Mouse (Mus musculus): ENCODE data around the gene Lamc2.

Gene Lamc2

DNA sequence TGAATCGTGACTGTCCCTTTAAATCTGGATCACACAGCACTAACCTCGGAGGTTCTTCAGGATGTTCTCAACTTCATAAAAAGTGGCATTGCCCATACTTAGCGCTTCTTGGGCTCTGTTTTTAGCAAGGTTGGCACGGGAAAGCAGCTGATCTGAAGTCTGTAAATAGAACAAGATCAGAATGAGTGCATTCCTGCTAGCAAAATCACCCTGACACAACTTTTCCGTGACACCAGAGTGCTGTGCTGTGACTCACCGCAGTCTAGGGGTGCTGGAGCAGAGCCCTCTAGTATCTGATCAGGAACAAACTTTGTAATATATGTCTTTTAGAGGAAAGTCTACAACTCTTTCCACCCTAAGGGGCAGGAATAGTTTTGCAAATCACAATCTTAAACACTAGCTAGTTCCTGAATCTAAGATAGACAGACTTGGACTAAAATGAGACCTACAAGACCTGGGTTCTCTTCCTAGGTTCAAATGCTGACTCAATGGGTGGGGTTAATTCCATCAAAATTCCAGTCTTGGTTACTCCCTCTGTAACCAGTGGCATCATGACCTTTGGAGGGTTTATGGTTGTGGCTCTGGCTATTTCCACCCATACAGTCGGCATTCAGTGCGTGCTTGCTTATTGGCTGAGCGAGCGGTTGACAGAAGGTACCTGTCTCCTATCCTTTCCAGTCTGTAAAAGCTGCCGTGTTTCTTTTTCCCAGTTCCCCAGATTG is 56.1 kb downstream of the Lamc2 start:
- DNase-seq (ENCODE audit: low read depth, low spot score), result peak; percentile 97

DNA sequence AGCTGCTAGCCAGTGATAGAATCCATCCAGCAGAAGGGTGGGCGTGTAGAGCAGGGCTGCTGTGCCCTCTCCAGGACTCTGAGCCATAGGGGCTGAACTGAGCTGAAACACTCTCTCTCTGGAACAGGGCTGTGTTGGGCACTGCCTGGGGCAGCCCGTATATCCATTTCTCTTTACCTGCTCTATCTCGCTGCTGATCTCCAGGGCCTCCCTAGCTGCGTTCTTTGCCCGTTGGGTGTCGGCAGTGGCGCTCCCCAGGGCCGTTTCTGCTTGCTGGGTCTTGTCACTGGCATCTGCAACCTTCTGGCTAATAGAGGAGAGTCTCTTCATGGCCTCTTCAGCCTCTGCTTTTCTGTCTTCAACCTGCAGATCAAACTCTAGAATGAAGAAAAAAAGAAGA is 57.5 kb downstream of the Lamc2 start:
- DNase-seq (ENCODE audit: low read depth, low spot score), result no peak

GRCm38 (mm10) chr1:153127622-153128021 is 58.6 kb downstream of the Lamc2 start:
- DNase-seq (ENCODE audit: low read depth, low spot score), result no peak

DNA sequence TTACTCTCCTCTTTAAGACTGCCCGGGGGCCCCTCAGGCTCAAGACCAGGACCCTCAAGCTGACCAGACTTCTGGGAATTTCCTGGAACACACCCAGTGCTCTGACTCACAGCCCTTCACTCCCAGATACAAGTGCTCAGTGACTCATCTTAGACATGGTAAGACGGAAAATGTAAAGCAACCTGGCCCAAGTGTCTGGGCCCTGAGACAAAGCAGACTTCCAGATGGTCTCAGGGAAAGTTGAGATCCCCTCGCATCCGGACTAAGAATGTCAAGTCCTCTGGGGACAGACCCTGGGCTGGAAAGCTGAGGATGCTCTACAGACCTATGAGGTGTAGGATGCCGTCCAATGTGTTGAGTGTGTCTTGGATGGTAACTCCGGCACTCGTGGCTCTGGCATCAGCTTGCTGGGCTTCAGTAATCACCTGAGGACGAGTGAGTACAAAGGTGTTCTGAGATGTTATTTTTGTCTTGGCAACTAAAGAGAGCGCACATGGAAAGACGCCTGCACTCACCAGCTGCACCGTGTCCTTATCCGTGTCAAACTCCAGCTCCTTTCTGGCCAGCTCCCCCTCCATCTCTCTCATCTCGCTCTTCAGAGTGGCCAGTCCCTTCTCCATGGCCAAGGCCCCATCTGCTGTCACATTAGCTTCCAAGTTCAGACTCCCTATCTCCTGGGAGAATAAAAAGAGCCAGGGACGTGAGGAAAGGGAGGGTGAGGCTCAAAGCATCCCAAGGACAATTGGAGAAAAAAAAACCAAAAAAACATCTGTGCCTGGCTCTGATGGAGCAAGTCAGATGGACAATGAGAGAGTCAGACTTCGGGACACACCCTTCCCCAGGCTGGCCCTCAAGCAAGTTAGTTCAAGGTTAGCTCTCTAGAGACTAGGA is 59.5 kb downstream of the Lamc2 start:
- DNase-seq (ENCODE audit: low read depth, low spot score), result peak; percentile 95

DNA sequence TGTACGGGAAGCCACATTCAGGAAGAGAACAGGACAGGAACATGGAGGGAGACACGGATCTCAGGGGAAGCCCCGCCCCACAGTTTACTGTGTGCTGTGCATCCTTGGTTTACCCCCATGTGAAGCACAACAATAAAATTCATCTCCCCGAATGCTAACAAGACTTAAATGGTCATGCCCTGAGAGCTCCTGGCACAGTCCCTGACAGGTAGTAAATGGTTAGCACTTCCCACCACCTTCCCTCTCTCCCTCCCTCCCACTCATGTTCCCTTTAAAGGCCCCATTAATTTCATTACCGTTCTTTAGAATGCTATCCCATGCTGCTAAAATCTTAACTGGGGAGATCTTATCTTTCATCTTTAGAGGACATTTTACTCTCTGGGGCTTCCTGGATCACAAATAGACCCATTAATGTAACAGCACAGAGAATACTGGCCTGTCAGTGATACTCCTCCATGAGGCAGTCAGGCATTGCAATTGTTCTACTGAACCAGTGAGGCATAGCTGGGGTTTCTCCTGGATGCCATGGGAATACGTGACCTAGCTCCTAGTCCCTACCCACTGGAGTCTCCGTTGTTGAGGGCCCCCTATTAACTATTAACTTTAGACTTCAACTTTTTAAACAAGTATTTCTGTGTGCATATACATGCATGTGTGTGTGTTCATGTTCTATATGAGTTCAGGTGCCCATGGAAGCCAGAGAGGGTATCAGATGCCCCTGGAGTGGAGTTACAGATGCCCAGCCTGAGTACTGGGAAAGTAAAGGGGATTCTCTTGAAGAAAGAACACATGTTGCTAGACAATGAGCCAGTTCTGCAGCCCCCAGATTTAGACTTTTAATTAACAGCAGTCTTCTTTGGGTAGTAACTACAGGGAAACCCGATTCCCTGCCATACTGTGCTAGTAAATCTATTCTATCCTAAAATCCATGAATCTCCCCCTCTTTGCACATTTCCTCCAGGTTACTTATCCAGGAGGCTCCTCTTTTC is 60.7 kb downstream of the Lamc2 start:
- DNase-seq (ENCODE audit: low read depth, low spot score), result no peak

DNA sequence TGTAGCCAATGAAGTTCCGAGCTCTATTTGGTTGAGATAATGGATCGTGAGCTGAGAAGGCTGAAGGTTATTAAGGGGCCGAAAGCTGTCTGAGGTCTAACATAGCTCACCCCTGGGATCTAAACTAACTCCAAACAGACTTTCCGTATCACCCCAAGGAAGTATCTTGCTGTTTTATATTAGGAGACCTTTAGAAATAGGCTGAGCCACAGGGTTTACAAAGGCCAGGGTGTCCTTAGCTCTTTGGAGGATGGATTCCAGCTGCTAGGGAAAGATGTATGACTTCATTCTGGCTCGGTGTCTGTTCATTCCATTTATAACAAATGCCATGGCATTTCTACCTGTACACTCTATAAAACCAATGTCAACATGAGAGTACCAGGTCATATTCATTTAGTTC is 61.7 kb downstream of the Lamc2 start:
- DNase-seq (ENCODE audit: low read depth, low spot score), result no peak

DNA sequence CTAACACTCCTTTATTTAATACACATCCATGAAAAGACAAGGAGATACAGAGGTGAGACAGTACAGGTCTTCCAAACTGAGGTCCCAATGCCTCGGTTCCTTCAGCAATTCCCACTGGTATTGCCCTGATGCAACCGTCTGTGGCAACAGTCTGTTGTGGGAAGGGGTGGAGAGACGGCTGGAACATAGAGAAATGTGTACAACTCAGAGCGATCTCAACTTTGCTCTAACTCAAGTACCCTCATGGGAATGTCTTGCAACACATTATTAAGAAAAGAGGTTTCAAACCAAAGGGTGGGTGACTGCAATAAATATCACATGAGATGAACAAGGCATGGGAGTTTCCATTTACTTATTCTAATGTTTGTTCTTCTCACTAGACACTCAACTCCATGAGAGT is 63.5 kb downstream of the Lamc2 start:
- peak; percentile 41 for DNase-seq (ENCODE audit: low read depth, low spot score)

DNA sequence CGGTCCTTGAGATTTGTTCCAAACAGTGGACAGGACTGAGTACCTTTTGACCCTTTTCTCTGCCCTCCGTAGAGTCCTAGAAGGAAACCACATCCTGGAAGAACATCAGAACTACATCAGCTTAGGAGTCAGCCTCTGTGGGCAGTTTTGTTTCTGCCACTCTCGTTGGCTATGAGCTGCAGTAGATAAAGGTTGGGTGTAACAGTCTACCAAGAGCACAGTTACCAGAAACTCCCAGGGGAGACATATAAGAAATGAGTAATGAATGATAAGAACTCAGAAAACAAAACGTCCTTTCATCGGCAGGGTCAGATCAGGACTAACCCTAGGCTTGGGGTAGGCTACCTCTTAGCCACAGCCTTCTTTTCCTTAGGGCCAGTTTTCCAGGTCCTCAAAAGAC is 64.9 kb downstream of the Lamc2 start:
- DNase-seq (ENCODE audit: low read depth, low spot score), result peak; percentile 88

DNA sequence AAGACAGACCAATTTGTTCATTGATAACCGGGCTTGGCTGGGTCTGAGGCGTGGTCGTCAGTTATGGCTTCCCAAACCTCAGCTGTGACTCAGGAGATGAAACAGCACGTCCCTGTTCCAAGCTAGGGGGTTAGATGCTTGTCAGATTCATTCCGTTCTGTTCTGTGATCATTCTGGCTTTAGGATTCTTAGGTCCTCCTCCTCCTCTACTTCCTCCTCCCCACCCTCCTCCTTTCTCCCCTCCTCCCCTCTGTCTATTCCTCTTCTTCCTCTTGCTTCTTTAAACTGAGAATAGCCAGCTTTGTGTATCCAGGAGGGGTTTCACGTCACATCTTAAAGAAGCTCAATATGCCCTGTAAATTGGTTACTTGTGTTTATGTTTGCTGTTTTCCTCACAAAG is 65.7 kb downstream of the Lamc2 start:
- peak; percentile 40 for DNase-seq (ENCODE audit: low read depth, low spot score)

- DNase-seq (ENCODE audit: low read depth, low spot score), result no peak
Measured at GRCm38 (mm10) chr1:153115315-153115714, 70.9 kb downstream of the Lamc2 start.

DNA sequence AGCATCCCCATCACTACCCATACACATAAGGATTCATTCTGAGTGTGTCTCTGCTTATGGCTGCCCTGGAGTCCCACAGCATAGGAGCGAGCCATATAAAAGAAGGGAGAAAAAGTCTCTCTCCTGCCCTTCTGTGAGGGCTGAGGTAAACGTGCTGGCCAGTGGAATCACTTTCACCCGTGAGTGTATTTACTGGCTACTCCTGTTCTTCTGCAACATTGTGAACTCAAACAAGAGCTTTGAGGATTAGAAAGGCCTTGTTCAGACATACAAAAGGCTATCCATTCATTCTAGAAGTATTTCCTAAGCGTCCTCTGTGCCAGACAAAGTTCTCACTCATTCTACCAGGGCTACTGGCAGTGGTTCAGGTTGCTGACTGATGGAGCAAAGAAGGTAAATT is 74.7 kb downstream of the Lamc2 start:
- no peak for DNase-seq (ENCODE audit: low read depth, low spot score)

DNA sequence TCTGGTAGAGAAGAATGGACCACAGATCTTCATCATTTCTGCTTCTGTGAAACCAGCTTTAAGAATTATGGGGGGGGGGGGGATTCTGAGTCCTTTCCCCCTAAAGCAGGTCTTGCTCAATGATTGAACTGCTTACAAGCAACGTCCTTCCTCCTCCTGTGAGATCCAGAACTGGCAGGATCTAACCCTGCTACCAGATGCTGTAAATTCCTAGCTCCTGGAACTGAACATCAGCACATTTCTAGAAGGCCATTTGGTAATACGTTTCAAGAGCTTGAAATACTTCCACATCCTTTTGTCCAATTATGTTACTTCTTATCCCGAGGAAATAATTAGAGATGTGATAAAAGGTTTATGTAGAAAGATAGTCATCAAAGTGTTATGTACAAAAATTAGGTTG is 76.4 kb downstream of the Lamc2 start:
- no peak for DNase-seq (ENCODE audit: low read depth, low spot score)

GRCm38 (mm10) chr1:153109346-153109745 is 76.9 kb downstream of the Lamc2 start:
- no peak for DNase-seq (ENCODE audit: low read depth, low spot score)

- no peak for DNase-seq (ENCODE audit: low read depth, low spot score)
Measured at GRCm38 (mm10) chr1:153107866-153108265, 78.4 kb downstream of the Lamc2 start.

DNA sequence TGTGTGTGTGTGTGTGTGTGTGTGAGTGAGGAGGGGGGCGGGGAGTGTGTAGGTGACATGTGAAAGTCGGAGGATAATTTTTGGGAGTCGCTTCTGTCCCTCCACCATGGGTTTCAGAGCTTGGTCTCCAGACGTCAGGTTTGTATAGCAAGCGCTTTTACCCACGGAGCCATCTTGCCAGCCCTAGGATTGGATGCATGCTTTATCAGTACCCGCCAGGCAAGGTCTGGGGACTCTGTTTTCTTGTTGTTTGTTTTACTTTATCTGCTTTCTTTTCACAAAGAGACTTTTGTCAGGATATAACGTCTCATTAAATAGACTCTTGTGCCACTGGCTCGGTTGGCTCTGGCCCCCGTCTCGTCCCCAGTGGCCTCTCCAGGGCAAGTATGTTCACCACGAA is 81.4 kb downstream of the Lamc2 start:
- no peak for DNase-seq (ENCODE audit: low read depth, low spot score)

GRCm38 (mm10) chr1:153103186-153103554 is 83.1 kb downstream of the Lamc2 start:
- no peak for DNase-seq (ENCODE audit: low read depth, low spot score)

- peak; percentile 85 for DNase-seq (ENCODE audit: low read depth, low spot score)
Measured at GRCm38 (mm10) chr1:153102296-153103185, 83.7 kb downstream of the Lamc2 start.

- peak; percentile 54 for DNase-seq (ENCODE audit: low read depth, low spot score)
Measured at GRCm38 (mm10) chr1:153101327-153101880, 84.8 kb downstream of the Lamc2 start.

DNA sequence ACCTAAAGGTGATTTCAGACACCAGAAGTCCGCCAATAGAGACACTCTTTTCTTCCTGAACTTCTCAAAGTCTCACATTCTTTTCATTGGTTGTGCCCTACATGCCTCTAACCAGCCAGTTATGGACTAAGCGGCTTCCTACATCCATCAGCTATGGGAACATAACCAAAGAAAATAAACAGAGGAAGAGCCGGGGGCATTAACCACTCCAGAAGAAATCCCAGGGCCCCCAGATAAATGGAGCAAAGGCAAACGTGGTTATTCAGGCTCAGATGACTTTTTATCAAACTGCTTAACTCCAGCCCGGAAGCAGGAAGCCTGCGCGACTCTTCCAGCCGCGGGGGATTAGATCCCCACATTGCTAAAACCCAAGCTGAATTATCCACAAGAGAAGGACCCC is 85.3 kb downstream of the Lamc2 start:
- peak; percentile 52 for DNase-seq (ENCODE audit: low read depth, low spot score)

- no peak for DNase-seq (ENCODE audit: low read depth, low spot score)
Measured at GRCm38 (mm10) chr1:153098586-153098985, 87.7 kb downstream of the Lamc2 start.
